Mouse (Mus musculus): ENCODE measurements at regions not wholly inside any gene's neighbourhood (a gene's known extent, or its start where the extent isn't known, plus 50 kb on each side); places are given as distances from the start of the nearest gene placed in this dataset.

DNA sequence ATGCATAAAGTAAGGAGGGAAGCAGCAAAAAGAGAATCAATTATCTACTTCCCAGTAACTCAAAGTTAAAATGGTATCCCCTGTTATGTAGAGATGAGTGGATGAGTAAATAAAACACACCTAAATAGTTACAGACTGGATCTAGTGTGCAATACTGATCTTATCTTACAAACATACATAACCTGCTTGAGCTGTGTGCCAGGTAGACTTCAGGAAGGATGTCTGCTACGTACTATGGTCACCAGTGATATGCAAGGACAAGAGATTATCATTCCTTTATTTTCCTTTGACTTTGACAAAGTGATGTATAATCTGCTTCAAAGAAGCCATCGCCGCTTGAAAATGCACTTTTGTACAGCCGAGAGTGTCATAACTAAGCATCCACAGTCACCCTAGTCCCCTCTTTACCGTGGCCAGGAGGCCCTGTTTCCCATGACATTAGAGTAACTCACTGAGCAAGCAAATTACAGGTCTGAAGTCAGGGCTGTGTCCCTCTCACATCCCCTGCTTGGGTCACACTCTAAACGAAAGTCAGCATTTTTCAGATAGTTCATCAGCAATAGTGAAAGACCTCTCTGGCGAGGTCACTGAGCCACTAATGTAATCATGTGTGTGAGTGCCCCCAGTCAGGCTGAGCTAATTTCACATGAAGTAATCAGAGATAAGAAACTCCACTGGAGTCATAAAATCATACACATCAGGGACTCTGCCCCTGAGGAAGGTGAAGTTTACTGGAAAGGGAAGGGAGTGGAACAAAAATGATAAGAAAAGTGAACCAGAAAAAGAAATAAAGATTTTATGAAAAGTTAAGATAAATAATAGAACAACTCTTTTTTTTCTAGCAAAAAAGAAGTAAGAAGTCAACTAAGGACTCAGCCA lies 929.8 kb upstream of the Gm7489 start:
- DNase-seq (ENCODE audit: low spot score) = no peak

GRCm38 (mm10) chr15:52959711-52960110 lies 925.0 kb upstream of the Gm7489 start:
- DNase-seq (ENCODE audit: low spot score) = no peak

GRCm38 (mm10) chr15:52961491-52961890 lies 923.2 kb upstream of the Gm7489 start:
- no peak for DNase-seq (ENCODE audit: low spot score)

DNA sequence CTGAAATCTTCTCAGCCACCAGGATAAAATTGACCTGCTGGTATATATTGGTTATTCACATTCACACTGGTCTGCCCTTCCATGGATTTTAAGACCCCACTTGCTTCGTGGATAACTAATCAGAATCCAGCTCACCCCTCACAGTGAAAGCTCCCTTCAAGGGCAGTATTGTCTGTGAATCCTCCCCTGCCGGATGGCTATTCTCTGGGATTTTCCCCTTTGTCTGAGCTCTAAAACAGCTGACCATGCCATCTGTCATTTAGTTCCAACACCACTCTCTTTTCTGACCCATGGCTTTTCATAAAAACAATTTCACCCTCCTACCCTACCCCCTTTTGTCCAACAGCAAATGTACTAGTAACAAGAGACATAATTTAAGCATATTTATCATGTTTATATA lies 920.8 kb upstream of the Gm7489 start:
- DNase-seq (ENCODE audit: low spot score) = no peak

DNA sequence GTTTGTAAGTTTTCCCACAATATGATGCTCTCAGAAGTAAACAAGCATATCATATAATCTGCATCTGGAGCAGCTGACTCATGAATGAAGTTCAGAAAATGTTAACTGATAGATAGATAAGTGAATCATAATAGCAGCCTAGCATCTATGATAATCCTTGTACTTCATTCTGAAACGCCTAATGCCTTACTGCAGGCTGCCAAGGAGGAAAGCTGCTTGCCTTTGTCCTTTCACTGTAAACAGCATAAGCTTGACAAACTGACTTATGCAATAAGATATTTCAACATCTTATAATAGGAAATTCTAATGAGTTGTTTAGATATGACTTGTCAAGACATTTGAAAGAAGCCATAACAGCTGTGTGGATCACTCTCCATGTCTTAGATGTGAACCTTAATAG lies 920.3 kb upstream of the Gm7489 start:
- DNase-seq (ENCODE audit: low spot score) = no peak

GRCm38 (mm10) chr15:52967801-52968235 lies 916.9 kb upstream of the Gm7489 start:
- DNase-seq (ENCODE audit: low spot score) = no peak

- DNase-seq (ENCODE audit: low spot score) = no peak
Observed at GRCm38 (mm10) chr15:52982821-52983220, 901.9 kb upstream of the Gm7489 start.

- no peak for DNase-seq (ENCODE audit: low spot score)
Observed at GRCm38 (mm10) chr15:52990580-52990979, 894.1 kb upstream of the Gm7489 start.

- no peak for DNase-seq (ENCODE audit: low spot score)
Observed at GRCm38 (mm10) chr15:52994351-52994750, 890.4 kb upstream of the Gm7489 start.

DNA sequence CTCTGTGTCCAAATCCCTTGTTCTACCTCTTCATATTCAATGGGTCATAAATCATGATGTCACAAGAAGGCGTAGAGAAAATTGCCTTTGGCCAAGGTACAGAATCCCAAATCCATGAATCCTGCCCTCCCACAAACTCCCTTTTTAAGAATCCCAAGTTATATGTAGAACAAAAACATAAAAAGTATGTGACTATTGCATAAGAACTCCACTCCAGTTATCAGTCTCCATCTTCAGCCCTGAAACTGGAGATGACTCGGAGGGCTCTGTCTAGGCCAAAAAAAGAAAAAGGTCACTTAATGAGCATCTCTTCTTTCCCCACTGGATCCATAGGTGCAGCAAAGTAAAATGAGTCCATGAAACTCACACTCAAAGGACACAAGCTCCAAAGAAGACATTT lies 885.5 kb upstream of the Gm7489 start:
- no peak for DNase-seq (ENCODE audit: low spot score)

DNA sequence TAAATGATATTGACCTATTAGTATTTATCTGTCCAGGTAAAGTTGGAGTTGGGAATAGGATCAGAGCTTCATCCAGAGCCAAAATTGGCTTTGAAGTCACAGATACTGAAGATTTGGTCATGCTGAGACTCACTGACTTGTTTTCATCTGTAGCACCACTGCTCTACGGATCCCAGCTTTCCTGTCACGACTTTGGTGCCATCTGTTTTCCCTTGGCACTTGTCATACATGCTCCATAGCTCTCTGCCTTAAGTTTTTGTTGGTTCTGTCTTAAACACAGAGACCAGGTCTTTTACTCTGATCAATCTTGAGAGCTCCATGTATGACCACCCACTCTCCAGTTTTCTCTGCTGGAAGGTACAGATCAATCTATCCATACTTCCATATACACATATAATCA lies 884.9 kb upstream of the Gm7489 start:
- DNase-seq (ENCODE audit: low spot score) = no peak

- no peak for DNase-seq (ENCODE audit: low spot score)
Observed at GRCm38 (mm10) chr15:53001429-53001828, 883.3 kb upstream of the Gm7489 start.

- no peak for DNase-seq (ENCODE audit: low spot score)
Observed at GRCm38 (mm10) chr15:53001964-53002363, 882.7 kb upstream of the Gm7489 start.

GRCm38 (mm10) chr15:53004078-53004477 lies 880.6 kb upstream of the Gm7489 start:
- DNase-seq (ENCODE audit: low spot score) = no peak

- DNase-seq (ENCODE audit: low spot score) = no peak
Observed at GRCm38 (mm10) chr15:53006844-53007243, 877.9 kb upstream of the Gm7489 start.

GRCm38 (mm10) chr15:53009337-53009736 lies 875.4 kb upstream of the Gm7489 start:
- DNase-seq (ENCODE audit: low spot score) = no peak
